Mouse (Mus musculus) ES-E14 (cell line): ENCODE measurements around the gene Chrnd.

Experiments used
- CHD2 ChIP-seq: IDR thresholded peaks from 2 replicates; pipeline ENCODE4 v1.6.1; 2014; ENCODE audit warnings: mild to moderate bottlenecking, low read depth, low read length, inconsistent platforms
- HCFC1 ChIP-seq: IDR thresholded peaks from 2 replicates; pipeline ENCODE4 v1.6.1; 2012; ENCODE audit warnings: low read length, inconsistent platforms, borderline replicate concordance; ENCODE audit not compliant: insufficient read depth
- MAFK ChIP-seq: IDR thresholded peaks from 2 replicates; pipeline ENCODE4 v1.6.1; 2014; ENCODE audit warnings: mild to moderate bottlenecking, low read depth, low read length, inconsistent platforms; ENCODE audit not compliant: insufficient read depth
- ZNF384 ChIP-seq: IDR thresholded peaks from 2 replicates; pipeline ENCODE4 v1.6.1; 2012; ENCODE audit warnings: low read depth, low read length, inconsistent platforms

GRCm38 (mm10) chr1:87164796-87165184, 25.6 kb upstream of the Chrnd start:
- TF ChIP-seq MAFK, result no peak
- TF ChIP-seq CHD2, result no peak
- no peak for TF ChIP-seq ZNF384
- TF ChIP-seq HCFC1, result no peak
